Mouse (Mus musculus) heart, adult 2 months (tissue): ENCODE measurements around the gene Mettl23.

Experiments used
- CTCF ChIP-seq: fragments of 200-600 bp; IDR thresholded peaks from 2 replicates; pipeline ENCODE4 v1.8.1; 2022; ENCODE audit warnings: antibody characterized with exemption, mild to moderate bottlenecking, moderate library complexity
- POLR2A ChIP-seq: fragments of 200-500 bp; IDR thresholded peaks from 2 replicates; pipeline ENCODE4 v1.6.1; 2011; ENCODE audit warnings: mild to moderate bottlenecking, low read depth, low read length, control low read depth; ENCODE audit not compliant: insufficient read depth

- TF ChIP-seq CTCF (no peak), POLR2A (no peak)
Observed at GRCm38 (mm10) chr11:116808811-116809395, 34.2 kb upstream of the Mettl23 start.
